Mouse (Mus musculus): ENCODE results near the gene Htra2. TPM values are rescaled to one million over a fixed set of nuclear protein-coding genes. Genes with fewer than 3 reads are reported as not detected.

Htra2 gene
- polyA plus RNA-seq, 1 experiment from 2014 or later: 68.5 TPM

DNA sequence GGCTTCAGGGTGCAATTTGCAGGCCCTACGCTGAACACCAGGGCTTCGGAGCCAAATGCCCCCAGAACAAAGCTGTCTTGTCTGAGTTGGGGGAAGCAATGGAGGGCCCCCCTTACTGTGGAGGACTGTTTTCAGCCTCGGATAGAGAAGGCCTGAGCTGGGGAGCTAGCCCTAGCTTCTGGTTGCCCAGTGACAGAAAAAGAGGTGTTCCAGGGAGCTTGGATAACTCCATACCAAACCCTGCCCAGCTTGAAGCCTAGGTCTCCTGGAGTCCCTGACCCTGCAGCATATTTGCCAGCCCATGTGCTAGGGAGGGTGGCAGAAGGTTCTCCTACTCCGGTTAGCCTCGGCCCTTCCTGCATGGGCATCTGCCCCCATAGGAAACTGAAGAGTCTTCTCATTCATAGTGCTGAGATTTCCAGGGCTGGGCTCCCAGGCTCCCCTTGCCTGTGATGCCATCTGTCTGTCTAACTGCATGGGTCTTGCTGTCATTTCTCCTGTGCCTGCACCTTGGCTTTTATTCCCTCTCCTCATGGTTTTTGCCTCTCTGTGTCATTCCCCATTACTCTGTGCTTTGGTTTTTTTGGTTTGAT is 20.5 kb downstream of the Htra2 start:
- TF ChIP-seq CTCF (IDR thresholded peaks at IDR 0.05; ENCODE audit: low read depth): no peak
- H3K9me3 ChIP-seq (replicated peaks; ENCODE audit: low read length): no peaks in the 10 kb centered on the region
- peak overlapping the region; percentile 82 for H3K4me2 ChIP-seq (ENCODE audit: low read length)
- WGBS: 33% methylated on average over 5 of the region's 5 CpGs
- H3K27me3 ChIP-seq (ENCODE audit: insufficient read depth, low read length): no peaks in the 10 kb centered on the region
- H3K36me3 ChIP-seq (ENCODE audit: insufficient read depth, low read length): no peaks in the 10 kb centered on the region
- H3K27ac ChIP-seq: peak overlapping the region; percentile 92
- peaks cover 3% of the 10 kb centered on the region for H3K4me1 ChIP-seq (replicated peaks; ENCODE audit: insufficient read depth, low read length)
- peak overlapping the region; percentile 64 for H3K4me3 ChIP-seq (replicated peaks; ENCODE audit: low read depth, low read length)
- DNase-seq (ENCODE audit: low spot score) (no peak), ATAC-seq (replicated peaks; ENCODE audit: low FRiP score, low read depth) (no peak)
- H3K9ac ChIP-seq (ENCODE audit: low read depth, low read length): peak overlapping the region; percentile 53

- DNase-seq (ENCODE audit: low spot score) (peak; percentile 98), ATAC-seq (replicated peaks; ENCODE audit: low FRiP score, low read depth) (peak; percentile 75)
- Histone ChIP-seq H3K9me3 (replicated peaks; ENCODE audit: low read length) (no peaks in the 10 kb centered on the region), H3K4me3 (replicated peaks; ENCODE audit: low read depth, low read length) (peak within 1 kb of the TSS; percentile 64), H3K27me3 (ENCODE audit: insufficient read depth, low read length) (no peaks in the 10 kb centered on the region), H3K27ac (peak within 1 kb of the TSS; percentile 92), H3K4me2 (ENCODE audit: low read length) (peak within 1 kb of the TSS; percentile 82), H3K36me3 (ENCODE audit: insufficient read depth, low read length) (no peaks in the 10 kb centered on the region), H3K9ac (ENCODE audit: low read depth, low read length) (peak within 1 kb of the TSS; percentile 53), H3K4me1 (replicated peaks; ENCODE audit: insufficient read depth, low read length) (peaks cover 3% of the 10 kb centered on the region; the same call in 1 of the 2 replicates)
- no peak for TF ChIP-seq CTCF (IDR thresholded peaks at IDR 0.05; ENCODE audit: low read depth)
- WGBS: under 1% methylated on average over 51 of the region's 51 CpGs
These were observed 21.6 kb downstream of the Htra2 start, which contains the start of the genes Dok1 and Loxl3 for GRCm38 (mm10) chr6:83033249-83034185. Gene Dok1 (minus strand): TSS chr6:83033471. Gene Loxl3 (plus strand): TSS chr6:83034173.

DNA sequence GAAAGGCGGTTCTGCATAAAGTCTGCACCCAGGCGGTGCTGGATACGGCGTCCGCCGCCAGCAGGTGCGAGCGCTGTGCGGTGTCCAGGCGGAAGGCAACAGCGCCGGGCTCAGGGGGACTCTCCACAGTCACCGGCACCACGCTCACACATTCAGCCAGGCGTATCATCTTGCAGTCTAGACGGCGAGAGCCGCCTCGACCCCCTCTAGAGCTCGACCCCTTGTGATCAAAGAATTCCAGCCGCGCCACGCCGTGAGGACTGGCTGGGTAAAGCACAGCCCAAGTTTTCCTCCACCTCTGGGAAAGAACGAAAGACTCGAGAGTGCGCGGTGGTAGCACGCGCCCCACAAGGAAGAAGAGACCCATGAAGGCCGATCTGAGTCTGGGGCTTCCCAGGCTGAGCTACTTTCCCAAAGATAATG is 22.3 kb downstream of the Htra2 start:
- Histone ChIP-seq H3K4me1 (replicated peaks; ENCODE audit: insufficient read depth, low read length) (peaks cover 3% of the 10 kb centered on the region; the same call in 1 of the 2 replicates), H3K4me2 (ENCODE audit: low read length) (peak overlapping the region; percentile 82), H3K9me3 (replicated peaks; ENCODE audit: low read length) (no peaks in the 10 kb centered on the region), H3K9ac (ENCODE audit: low read depth, low read length) (peak overlapping the region; percentile 51), H3K4me3 (replicated peaks; ENCODE audit: low read depth, low read length) (peak overlapping the region; percentile 64), H3K27ac (peak overlapping the region; percentile 92), H3K27me3 (ENCODE audit: insufficient read depth, low read length) (no peaks in the 10 kb centered on the region), H3K36me3 (ENCODE audit: insufficient read depth, low read length) (no peaks in the 10 kb centered on the region)
- peak; percentile 32 for TF ChIP-seq CTCF (IDR thresholded peaks at IDR 0.05; ENCODE audit: low read depth)
- WGBS: under 1% methylated on average over 31 of the region's 31 CpGs
- ATAC-seq (replicated peaks; ENCODE audit: low FRiP score, low read depth) (peak; percentile 56), DNase-seq (ENCODE audit: low spot score) (peak; percentile 67)

- whole genome bisulfite sequencing: 43% methylated on average over 18 of the region's 18 CpGs
- H3K9me3 ChIP-seq (replicated peaks; ENCODE audit: low read length): no peaks in the 10 kb centered on the region
- H3K4me1 ChIP-seq (replicated peaks; ENCODE audit: insufficient read depth, low read length): peaks cover 3% of the 10 kb centered on the region; the same call in 1 of the 2 replicates
- TF ChIP-seq CTCF (IDR thresholded peaks at IDR 0.05; ENCODE audit: low read depth): no peak
- peak overlapping the region; percentile 64 for H3K4me3 ChIP-seq (replicated peaks; ENCODE audit: low read depth, low read length)
- H3K9ac ChIP-seq (ENCODE audit: low read depth, low read length): no peak overlapping the region
- ATAC-seq (replicated peaks; ENCODE audit: low FRiP score, low read depth) (no peak), DNase-seq (ENCODE audit: low spot score) (no peak)
- H3K27ac ChIP-seq: no peak overlapping the region
- no peaks in the 10 kb centered on the region for H3K36me3 ChIP-seq (ENCODE audit: insufficient read depth, low read length)
- no peaks in the 10 kb centered on the region for H3K27me3 ChIP-seq (ENCODE audit: insufficient read depth, low read length)
- H3K4me2 ChIP-seq (ENCODE audit: low read length): peak overlapping the region; percentile 82
These were observed 23.0 kb downstream of the Htra2 start for GRCm38 (mm10) chr6:83031921-83032590.

DNA sequence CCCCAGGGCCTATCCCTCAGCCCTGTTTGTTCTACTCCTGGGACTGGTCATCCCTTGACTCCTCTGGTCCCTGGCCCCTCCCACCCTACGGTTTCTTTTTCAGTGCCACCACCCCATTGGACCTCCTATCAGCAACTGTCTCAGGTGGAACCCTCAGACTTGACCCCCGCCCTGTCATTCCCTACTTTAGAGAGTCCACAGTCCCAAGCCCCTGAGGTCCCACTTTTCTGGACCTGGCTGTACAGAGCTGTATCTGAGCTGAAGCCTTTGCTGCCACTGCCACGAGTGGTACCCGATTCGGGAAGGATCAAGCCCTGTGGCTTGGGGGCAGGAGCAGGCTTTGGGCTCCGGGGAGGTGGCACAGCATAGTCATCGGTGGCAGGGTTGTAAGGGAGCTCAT is 24.0 kb downstream of the Htra2 start:
- Histone ChIP-seq H3K27me3 (ENCODE audit: insufficient read depth, low read length) (no peaks in the 10 kb centered on the region), H3K4me3 (replicated peaks; ENCODE audit: low read depth, low read length) (no peak overlapping the region), H3K36me3 (ENCODE audit: insufficient read depth, low read length) (no peaks in the 10 kb centered on the region), H3K4me1 (replicated peaks; ENCODE audit: insufficient read depth, low read length) (peaks cover 3% of the 10 kb centered on the region; the same call in 1 of the 2 replicates), H3K9me3 (replicated peaks; ENCODE audit: low read length) (no peaks in the 10 kb centered on the region), H3K27ac (no peak overlapping the region), H3K4me2 (ENCODE audit: low read length) (no peak overlapping the region), H3K9ac (ENCODE audit: low read depth, low read length) (no peak overlapping the region)
- DNase-seq (ENCODE audit: low spot score) (no peak), ATAC-seq (replicated peaks; ENCODE audit: low FRiP score, low read depth) (no peak)
- WGBS: 77% methylated on average over 7 of the region's 7 CpGs
- no peak for TF ChIP-seq CTCF (IDR thresholded peaks at IDR 0.05; ENCODE audit: low read depth)

- 36% methylated on average over 10 of the region's 10 CpGs for WGBS
- no peaks in the 10 kb centered on the region for H3K9me3 ChIP-seq (replicated peaks; ENCODE audit: low read length)
- 0 out of 2 replicates have a peak, but pooled peaks cover 3% of the 10 kb centered on the region for H3K4me1 ChIP-seq (replicated peaks; ENCODE audit: insufficient read depth, low read length)
- TF ChIP-seq CTCF (IDR thresholded peaks at IDR 0.05; ENCODE audit: low read depth): no peak
- DNase-seq (ENCODE audit: low spot score) (no peak), ATAC-seq (replicated peaks; ENCODE audit: low FRiP score, low read depth) (no peak)
- H3K27ac ChIP-seq: no peak overlapping the region
- H3K4me3 ChIP-seq (replicated peaks; ENCODE audit: low read depth, low read length): no peak overlapping the region
- no peaks in the 10 kb centered on the region for H3K27me3 ChIP-seq (ENCODE audit: insufficient read depth, low read length)
- H3K9ac ChIP-seq (ENCODE audit: low read depth, low read length): no peak overlapping the region
- H3K36me3 ChIP-seq (ENCODE audit: insufficient read depth, low read length): no peaks in the 10 kb centered on the region
- H3K4me2 ChIP-seq (ENCODE audit: low read length): no peak overlapping the region
These were observed 25.3 kb downstream of the Htra2 start for GRCm38 (mm10) chr6:83029777-83030176.

Measured in kidney, postnatal 0 days (tissue).